Mouse (Mus musculus) midbrain, embryonic 12.5 days (tissue): ENCODE measurements around the gene Vps54. TPM values are rescaled to one million over a fixed set of nuclear protein-coding genes. Genes with fewer than 3 reads are reported as not detected.

Experiments used
- ATAC-seq: fragments of 200-750 bp; cut with Nextera tagmentation; 2 replicates; pipeline ENCODE4 v1.8.0; 2017; ENCODE audit warnings: low read depth, moderate TSS enrichment, moderate library complexity; ENCODE audit not compliant: low FRiP score
- H3K27ac ChIP-seq: fragments of 300-500 bp; sonication (generic); replicated peaks from 2 replicates; pipeline ENCODE4 v1.5.1; 2016; ENCODE audit warnings: mild to moderate bottlenecking
- H3K27me3 ChIP-seq: fragments of 300-500 bp; sonication (generic); 2 replicates; pipeline ENCODE4 v1.6.1; 2016; ENCODE audit warnings: mild to moderate bottlenecking
- H3K36me3 ChIP-seq: fragments of 300-500 bp; sonication (generic); 2 replicates; pipeline ENCODE4 v1.6.1; 2016
- H3K4me1 ChIP-seq: fragments of 300-500 bp; sonication (generic); 2 replicates; pipeline ENCODE4 v1.6.1; 2016
- H3K4me2 ChIP-seq: fragments of 300-500 bp; sonication (generic); replicated peaks from 2 replicates; pipeline ENCODE4 v1.6.1; 2016; ENCODE audit warnings: mild to moderate bottlenecking, moderate library complexity
- H3K4me3 ChIP-seq: fragments of 300-500 bp; sonication (generic); 2 replicates; pipeline ENCODE4 v1.5.1; 2016; ENCODE audit warnings: mild to moderate bottlenecking
- H3K9ac ChIP-seq: fragments of 300-500 bp; sonication (generic); replicated peaks from 2 replicates; pipeline ENCODE4 v1.6.1; 2016; ENCODE audit warnings: mild to moderate bottlenecking, moderate library complexity
- H3K9me3 ChIP-seq: fragments of 300-500 bp; sonication (generic); 2 replicates; pipeline ENCODE4 v1.6.1; 2016; ENCODE audit warnings: mild to moderate bottlenecking
- WGBS: fragments of 180-500 bp; shearing (Covaris S2); methylation state at CpG from one replicate; pipeline ENCODE4 v1.1.7; 2016; 5-methylcytosine and 5-hydroxymethylcytosine counted together
- polyA plus RNA-seq: library from polyadenylated mRNA; unstranded; fragments of >200 nt; fragmentation: Nextera tagmentation; extraction: Ambion mirVana; gene quantifications from 2 replicates; pipeline ENCODE4 v1.2.1, GENCODE M21; 2016

Gene Vps54
- polyA plus RNA-seq, 1 experiment from 2014 or later, result 18.5 TPM

DNA sequence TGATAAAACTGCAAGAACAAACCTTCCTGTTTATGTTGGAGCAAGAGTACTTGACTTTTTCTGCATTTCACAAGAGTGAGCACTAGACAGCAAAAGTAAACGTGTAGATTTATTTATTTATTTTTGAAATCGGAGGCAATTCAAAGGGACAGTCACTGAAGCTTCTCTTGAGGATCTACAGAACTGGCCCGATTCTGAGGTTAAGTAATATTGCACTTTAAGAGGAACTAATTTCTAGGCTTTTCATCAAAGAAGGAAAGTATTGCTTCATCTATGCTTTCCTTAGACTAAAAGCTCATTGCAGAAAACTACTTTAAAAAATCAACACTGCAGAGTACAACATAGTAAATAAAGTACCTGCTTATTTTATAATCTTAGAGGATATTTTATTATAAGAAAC, 82.5 kb downstream of the Vps54 start:
- Histone ChIP-seq H3K9me3 (no peaks in the 10 kb centered on the region), H3K4me2 (no peak overlapping the region), H3K9ac (no peak overlapping the region), H3K4me1 (no peaks in the 10 kb centered on the region), H3K4me3 (no peak overlapping the region), H3K27ac (no peak overlapping the region), H3K27me3 (no peaks in the 10 kb centered on the region), H3K36me3 (peaks cover 29% of the 10 kb centered on the region)
- ATAC-seq, result no peak
- 83% methylated on average over 3 of the region's 3 CpGs for WGBS

DNA sequence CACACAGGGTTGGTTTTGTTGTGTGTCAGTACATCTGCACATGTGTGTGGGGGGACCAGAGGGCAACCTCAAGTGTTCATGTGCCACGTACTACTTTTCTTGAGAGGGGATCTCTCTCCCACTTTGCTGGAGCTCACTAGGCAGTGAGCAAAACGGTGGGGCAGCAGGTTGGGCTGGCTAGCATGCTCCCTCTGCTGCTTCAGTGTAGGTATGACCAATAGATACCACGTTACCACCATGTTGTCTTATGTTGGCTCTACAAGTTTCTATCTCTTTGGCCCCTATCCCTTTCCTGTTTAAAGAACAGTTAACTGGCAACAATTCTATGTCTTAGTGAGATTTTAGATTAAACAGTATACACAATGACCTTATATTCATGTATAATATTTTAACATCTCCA, 83.3 kb downstream of the Vps54 start:
- no peak overlapping the region for H3K9ac ChIP-seq
- H3K27ac ChIP-seq, result no peak overlapping the region
- ATAC-seq, result no peak
- peaks cover 34% of the 10 kb centered on the region for H3K36me3 ChIP-seq
- H3K4me3 ChIP-seq, result no peak overlapping the region
- H3K27me3 ChIP-seq, result no peaks in the 10 kb centered on the region
- no peaks in the 10 kb centered on the region for H3K4me1 ChIP-seq
- H3K4me2 ChIP-seq, result no peak overlapping the region
- no peaks in the 10 kb centered on the region for H3K9me3 ChIP-seq
- WGBS, result 80% methylated on average over 3 of the region's 3 CpGs

DNA sequence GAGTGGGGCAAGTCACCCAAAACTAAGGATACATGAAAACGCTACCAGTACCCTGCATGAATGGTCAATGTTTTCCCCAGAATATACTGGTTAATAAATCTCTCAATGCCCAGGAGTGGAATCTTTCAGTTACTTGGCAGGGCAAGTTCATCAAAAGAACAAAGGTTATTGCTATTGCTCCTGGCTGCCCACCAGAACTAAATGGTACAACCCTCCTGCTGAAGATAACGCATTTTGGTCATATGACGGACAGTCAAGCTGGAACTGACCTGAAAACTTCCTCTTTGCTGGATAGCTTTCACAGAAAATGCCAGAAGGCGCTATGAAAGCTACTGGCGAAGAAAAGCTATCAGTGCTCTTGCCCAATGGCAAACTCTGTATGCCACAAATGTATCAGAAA, 86.7 kb downstream of the Vps54 start:
- no peaks in the 10 kb centered on the region for H3K9me3 ChIP-seq
- no peak for ATAC-seq

DNA sequence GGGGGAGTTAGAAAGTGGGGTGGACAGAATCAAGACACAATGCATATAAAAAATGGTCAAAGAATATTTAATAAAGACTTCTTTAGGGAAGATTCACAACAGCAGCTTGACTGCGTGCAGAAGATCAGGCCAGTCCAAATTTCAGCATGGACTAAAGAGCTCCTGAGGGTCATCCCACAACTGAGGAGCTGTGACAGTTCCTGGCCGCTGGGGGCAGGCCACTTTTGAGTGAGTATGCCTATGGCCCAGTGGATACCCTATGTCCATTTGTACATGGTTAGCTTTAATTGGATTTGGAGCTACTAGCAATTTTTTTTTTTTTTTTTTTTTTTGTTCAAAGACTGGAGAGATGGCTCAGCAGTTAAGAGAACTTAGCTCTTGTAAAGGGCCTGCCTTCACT, 87.7 kb downstream of the Vps54 start:
- no peak for ATAC-seq
- peaks cover 54% of the 10 kb centered on the region for H3K36me3 ChIP-seq
- 63% methylated on average over 2 of the region's 2 CpGs for WGBS
- no peaks in the 10 kb centered on the region for H3K4me1 ChIP-seq
- no peak overlapping the region for H3K4me2 ChIP-seq
- no peak overlapping the region for H3K4me3 ChIP-seq
- no peak overlapping the region for H3K9ac ChIP-seq
- H3K27ac ChIP-seq, result no peak overlapping the region
- H3K9me3 ChIP-seq, result no peaks in the 10 kb centered on the region
- no peaks in the 10 kb centered on the region for H3K27me3 ChIP-seq

More for the DNA sequence above, 86.7 kb downstream of the Vps54 start:
- 92% methylated on average over 5 of the region's 5 CpGs for WGBS
- Histone ChIP-seq H3K4me3 (no peak overlapping the region), H3K4me2 (no peak overlapping the region), H3K27me3 (no peaks in the 10 kb centered on the region), H3K9ac (no peak overlapping the region), H3K4me1 (no peaks in the 10 kb centered on the region), H3K36me3 (peaks cover 57% of the 10 kb centered on the region), H3K27ac (no peak overlapping the region)

DNA sequence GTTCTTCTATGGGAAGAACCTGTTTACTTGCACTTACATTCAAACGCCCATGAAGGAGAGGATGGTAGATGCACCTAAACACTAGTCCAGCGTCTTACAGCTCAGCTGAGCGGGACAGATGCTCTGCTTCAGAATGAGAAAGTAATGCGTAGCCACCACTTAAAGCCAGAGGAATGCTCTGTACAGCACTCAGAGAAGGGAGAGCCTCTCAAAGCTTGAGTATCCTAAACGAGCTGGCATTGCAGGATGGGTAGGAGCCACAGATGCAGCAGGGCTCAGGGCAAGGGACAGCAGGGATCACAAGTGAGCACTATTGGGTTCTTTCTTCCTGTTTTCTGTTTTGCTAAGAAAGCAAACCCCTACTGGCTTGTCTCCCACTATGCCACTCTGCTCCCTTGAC, 88.4 kb downstream of the Vps54 start:
- no peaks in the 10 kb centered on the region for H3K4me1 ChIP-seq
- H3K27me3 ChIP-seq, result no peaks in the 10 kb centered on the region
- H3K9me3 ChIP-seq, result no peaks in the 10 kb centered on the region
- no peak overlapping the region for H3K27ac ChIP-seq
- no peak overlapping the region for H3K9ac ChIP-seq
- H3K4me2 ChIP-seq, result no peak overlapping the region
- no peak overlapping the region for H3K4me3 ChIP-seq
- ATAC-seq, result no peak
- 88% methylated on average over 5 of the region's 5 CpGs for WGBS
- H3K36me3 ChIP-seq, result peaks cover 50% of the 10 kb centered on the region

DNA sequence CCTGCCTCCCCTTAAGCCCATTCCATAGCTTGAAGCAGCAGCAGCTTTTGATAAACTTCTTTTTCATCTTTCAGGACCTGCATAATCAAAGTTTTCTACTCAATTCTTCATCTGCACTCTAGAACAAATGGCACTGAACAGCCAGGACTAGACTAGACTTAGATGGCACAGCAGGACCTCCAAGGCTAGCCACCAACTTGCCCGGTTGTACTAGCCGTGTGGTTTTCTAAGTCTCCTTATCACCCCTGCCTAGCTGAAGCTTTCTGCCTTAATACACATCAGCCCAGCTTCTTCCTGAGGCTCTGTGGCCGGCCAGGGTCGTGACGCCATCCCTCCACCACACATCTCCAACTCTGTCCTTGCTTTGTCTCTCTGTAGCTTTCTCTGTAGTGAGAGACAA, 89.1 kb downstream of the Vps54 start:
- WGBS, result 78% methylated on average over 5 of the region's 5 CpGs
- H3K4me3 ChIP-seq, result no peak overlapping the region
- ATAC-seq, result no peak
- no peak overlapping the region for H3K4me2 ChIP-seq
- no peak overlapping the region for H3K9ac ChIP-seq
- no peaks in the 10 kb centered on the region for H3K27me3 ChIP-seq
- H3K36me3 ChIP-seq, result peaks cover 51% of the 10 kb centered on the region
- no peaks in the 10 kb centered on the region for H3K9me3 ChIP-seq
- no peaks in the 10 kb centered on the region for H3K4me1 ChIP-seq
- H3K27ac ChIP-seq, result no peak overlapping the region

DNA sequence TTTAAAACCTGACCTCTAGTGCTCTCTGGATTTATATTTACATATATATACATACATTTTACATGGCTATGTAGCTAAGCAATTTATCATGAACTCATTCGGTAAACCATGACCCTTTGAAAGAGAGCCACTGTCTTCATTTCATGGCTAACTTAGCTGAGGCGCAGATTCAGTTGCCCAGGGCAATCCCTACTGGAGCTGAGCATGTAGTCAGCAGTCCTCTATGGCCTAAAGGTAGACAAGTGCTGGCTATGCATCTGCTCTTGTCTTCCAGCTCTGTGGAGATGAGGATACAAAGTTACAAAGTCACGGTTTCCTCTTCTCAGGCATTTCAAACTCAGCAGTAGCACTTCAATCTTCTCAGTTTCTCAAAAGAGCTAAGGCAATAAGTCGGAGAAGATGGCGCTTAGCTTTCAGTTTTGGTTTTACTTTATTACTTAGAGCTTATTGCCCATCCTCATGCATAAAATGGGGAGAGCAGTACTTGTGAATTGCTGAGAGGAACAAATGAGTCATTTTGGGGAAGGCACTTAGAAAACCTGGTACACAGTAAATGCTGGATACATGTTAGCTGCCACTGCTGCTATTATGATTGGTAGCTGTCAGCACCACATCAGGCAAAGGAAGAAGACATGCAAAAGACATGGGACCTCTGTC, 93.7 kb downstream of the Vps54 start:
- H3K4me2 ChIP-seq, result no peak overlapping the region
- H3K4me1 ChIP-seq, result no peaks in the 10 kb centered on the region
- no peak overlapping the region for H3K4me3 ChIP-seq
- H3K27ac ChIP-seq, result no peak overlapping the region
- no peaks in the 10 kb centered on the region for H3K27me3 ChIP-seq
- no peak overlapping the region for H3K9ac ChIP-seq
- H3K9me3 ChIP-seq, result no peaks in the 10 kb centered on the region
- no peak for ATAC-seq
- peaks cover 34% of the 10 kb centered on the region for H3K36me3 ChIP-seq
- WGBS, result 96% methylated on average over 5 of the region's 5 CpGs

DNA sequence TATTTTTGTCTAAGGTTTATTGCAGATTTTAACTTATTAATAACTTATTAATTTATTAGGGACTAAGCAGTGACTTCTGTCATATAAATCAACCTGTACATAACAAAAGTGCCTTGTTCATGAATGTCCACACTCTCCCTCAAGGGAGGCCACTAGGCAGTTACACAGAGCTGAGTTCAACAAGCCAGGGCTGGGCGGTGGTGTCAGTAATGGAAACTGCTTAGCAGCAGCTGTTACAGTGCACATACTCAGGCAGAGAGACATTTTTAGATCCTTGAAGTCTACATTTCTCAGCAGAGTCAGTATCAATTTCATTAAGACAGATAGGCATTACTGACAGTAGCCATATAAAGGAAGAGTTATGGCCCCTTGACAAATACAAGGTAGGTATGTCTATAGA, 98.8 kb downstream of the Vps54 start:
- Histone ChIP-seq H3K9me3 (no peaks in the 10 kb centered on the region), H3K4me2 (no peak overlapping the region), H3K4me1 (no peaks in the 10 kb centered on the region), H3K27ac (no peak overlapping the region), H3K27me3 (no peaks in the 10 kb centered on the region), H3K9ac (no peak overlapping the region), H3K4me3 (no peak overlapping the region), H3K36me3 (peaks cover 6% of the 10 kb centered on the region)
- 93% methylated on average over 1 of the region's 1 CpGs for WGBS
- ATAC-seq, result no peak

DNA sequence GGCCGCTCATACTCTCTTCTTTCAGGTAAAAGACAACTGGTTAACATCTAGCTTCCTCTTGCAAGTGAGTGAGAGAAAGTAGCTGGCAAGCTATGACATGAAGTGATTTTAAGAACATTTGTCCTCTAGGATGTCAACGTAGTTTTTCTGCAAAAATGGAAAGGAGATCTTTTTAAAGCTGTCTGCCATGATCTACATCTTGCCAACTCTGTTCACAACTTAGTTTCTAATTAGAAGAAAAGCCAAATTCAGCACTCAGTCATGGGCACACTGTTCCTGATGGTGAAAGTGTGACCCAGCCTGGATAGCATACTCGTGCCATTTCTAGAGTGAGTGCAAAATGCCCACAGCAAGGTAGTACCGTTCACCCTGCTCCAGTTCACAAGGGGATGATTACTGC, 100.0 kb downstream of the Vps54 start:
- no peaks in the 10 kb centered on the region for H3K27me3 ChIP-seq
- H3K9me3 ChIP-seq, result no peaks in the 10 kb centered on the region
- no peak overlapping the region for H3K9ac ChIP-seq
- no peak overlapping the region for H3K27ac ChIP-seq
- H3K36me3 ChIP-seq, result peaks cover 12% of the 10 kb centered on the region
- no peak overlapping the region for H3K4me3 ChIP-seq
- no peaks in the 10 kb centered on the region for H3K4me1 ChIP-seq
- ATAC-seq, result no peak
- H3K4me2 ChIP-seq, result no peak overlapping the region
- 93% methylated on average over 4 of the region's 4 CpGs for WGBS

DNA sequence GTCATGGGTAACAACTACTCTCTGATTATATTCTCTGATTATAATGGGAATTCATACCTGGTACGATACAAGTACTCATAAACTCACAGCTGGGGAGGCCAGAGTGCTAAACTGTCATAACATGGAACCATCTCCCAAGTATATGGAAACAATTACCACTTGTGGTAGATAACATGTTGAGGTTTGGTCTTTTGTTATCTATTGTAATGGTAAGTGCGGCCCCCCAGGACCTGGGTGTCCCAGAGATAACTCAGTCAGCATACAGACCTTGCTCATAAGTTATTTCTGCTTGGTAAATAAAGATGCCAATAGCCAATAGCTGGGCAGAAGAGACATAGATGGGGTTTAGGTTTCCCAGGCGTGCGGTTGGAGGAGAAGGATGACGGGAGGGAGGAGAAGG, 104.4 kb downstream of the Vps54 start:
- H3K36me3 ChIP-seq, result peaks cover 21% of the 10 kb centered on the region
- no peaks in the 10 kb centered on the region for H3K4me1 ChIP-seq
- ATAC-seq, result no peak
- no peaks in the 10 kb centered on the region for H3K27me3 ChIP-seq
- H3K4me2 ChIP-seq, result no peak overlapping the region
- H3K9me3 ChIP-seq, result no peaks in the 10 kb centered on the region
- H3K9ac ChIP-seq, result no peak overlapping the region
- no peak overlapping the region for H3K4me3 ChIP-seq
- H3K27ac ChIP-seq, result no peak overlapping the region
- WGBS, result 95% methylated on average over 5 of the region's 5 CpGs

DNA sequence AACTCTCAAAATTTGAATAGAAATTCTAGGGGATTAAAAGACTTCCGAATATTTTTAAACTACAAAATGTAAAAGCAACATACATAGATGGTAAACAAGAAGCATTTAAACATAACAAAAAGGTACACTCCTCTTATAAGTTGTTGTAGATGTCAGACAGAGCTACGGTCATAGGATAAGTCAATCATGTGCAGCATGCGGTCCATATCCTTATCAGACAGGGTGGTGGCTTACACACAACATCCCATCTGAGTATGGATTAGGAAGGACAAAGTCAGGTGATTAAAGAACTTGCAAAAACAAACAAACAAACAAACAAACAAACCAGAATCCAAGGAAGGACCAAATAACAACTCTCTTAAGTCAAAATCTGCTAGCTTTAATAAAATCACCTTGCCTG, 106.9 kb downstream of the Vps54 start:
- H3K9me3 ChIP-seq, result no peaks in the 10 kb centered on the region
- H3K4me1 ChIP-seq, result no peaks in the 10 kb centered on the region
- H3K27me3 ChIP-seq, result no peaks in the 10 kb centered on the region
- H3K9ac ChIP-seq, result no peak overlapping the region
- 96% methylated on average over 3 of the region's 3 CpGs for WGBS
- H3K27ac ChIP-seq, result no peak overlapping the region
- H3K4me3 ChIP-seq, result no peak overlapping the region
- no peak overlapping the region for H3K4me2 ChIP-seq
- peaks cover 28% of the 10 kb centered on the region for H3K36me3 ChIP-seq
- ATAC-seq, result no peak

DNA sequence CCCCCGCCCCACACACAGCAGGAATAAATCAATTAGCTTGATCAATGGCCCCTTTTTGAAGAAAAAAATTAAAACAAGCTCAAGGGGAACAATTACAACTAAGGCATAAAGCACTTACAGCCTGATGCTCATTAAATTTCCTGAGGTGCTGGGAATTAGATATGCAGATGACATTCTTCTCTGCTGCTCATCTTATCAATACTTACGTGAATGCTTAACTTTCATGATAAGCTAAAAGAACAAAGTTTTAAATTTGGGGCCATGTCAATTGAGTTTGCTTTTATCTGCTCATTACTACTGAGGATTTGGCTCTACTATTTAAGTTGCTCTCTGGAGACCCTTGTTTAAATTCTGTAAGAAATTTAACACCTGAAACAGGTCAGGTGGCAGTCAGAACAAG, 109.8 kb downstream of the Vps54 start:
- Histone ChIP-seq H3K4me1 (no peaks in the 10 kb centered on the region), H3K9ac (no peak overlapping the region), H3K4me3 (no peak overlapping the region), H3K36me3 (peaks cover 29% of the 10 kb centered on the region; the same call in 1 of the 2 replicates), H3K4me2 (no peak overlapping the region), H3K27ac (no peak overlapping the region), H3K27me3 (no peaks in the 10 kb centered on the region), H3K9me3 (no peaks in the 10 kb centered on the region)
- WGBS, result 90% methylated on average over 2 of the region's 2 CpGs
- no peak for ATAC-seq

DNA sequence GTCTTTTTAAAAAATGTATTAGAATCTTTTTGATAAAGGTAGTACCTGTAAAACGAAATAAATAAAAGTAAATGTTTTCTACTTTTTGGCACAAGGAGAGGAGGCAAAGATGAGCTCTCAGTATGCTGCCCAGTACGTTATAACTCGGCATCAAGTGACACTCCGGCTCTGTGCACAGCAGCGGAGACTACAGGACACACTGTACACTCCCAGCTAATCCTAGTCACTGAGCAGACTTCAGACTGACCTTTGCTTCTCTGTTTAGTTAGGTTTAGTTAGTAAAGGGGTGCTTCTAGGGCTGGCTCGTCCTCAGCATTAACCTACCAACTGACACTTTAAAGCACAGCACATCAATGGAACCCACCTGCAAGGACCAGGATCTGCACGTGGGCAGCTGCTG, 112.2 kb downstream of the Vps54 start:
- no peak for ATAC-seq
- 90% methylated on average over 7 of the region's 7 CpGs for WGBS
- no peak overlapping the region for H3K4me2 ChIP-seq

More for the DNA sequence above, 112.2 kb downstream of the Vps54 start:
- Histone ChIP-seq H3K4me1 (no peaks in the 10 kb centered on the region), H3K9me3 (no peaks in the 10 kb centered on the region), H3K27ac (no peak overlapping the region), H3K9ac (no peak overlapping the region), H3K27me3 (no peaks in the 10 kb centered on the region), H3K4me3 (no peak overlapping the region), H3K36me3 (peaks cover 24% of the 10 kb centered on the region; the same call in 1 of the 2 replicates)
